14 mouse cellular contexts compared by ENCODE assay signal in the genomic region with DNA sequence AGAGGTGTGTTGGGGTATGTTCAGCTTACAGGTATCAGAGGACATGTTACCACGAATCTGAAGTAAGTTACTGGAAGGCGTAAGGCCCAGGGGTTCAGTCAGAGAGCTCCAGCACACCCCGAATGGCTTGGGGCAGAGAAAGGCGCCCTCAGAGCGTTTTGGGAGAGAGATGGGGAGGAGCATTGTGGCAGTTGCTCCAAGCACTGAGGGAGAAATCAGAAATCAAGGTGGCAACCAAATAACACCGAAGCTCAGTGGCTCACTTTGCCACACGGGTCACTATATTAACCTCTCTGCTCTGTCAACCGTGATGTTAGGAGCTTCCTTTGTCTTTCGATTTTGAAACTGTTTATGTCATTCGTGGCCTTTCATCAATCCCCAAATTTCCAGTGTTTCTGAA. TPM values are rescaled to one million over a fixed set of nuclear protein-coding genes. Genes with fewer than 3 reads are reported as not detected.
DNase-seq lines count a peak whose midpoint lies in the region; ATAC-seq and TF ChIP-seq lines count a peak whose summit lies in the region.
"Had no signal": no experiment of that assay in that cellular context is flagged by ENCODE, and none has a peak within 500 bp of the region (broad histone marks: within the 10 kb centered on the region; RNA-seq: fewer than 3 reads in every experiment).

No protein-coding gene starts in this region.

- H3K27ac ChIP-seq in forebrain, embryonic 13.5 days, result no peak overlapping the region
- H3K27ac ChIP-seq in forebrain, postnatal 0 days (ENCODE audit: low read depth, low read length), result no peak overlapping the region
- no peak overlapping the region for H3K27ac ChIP-seq in liver, embryonic 11.5 days (ENCODE audit: low read depth, low read length)
- peak overlapping the region; percentile 47; the same call in 1 of the 2 replicates for H3K27ac ChIP-seq in hindbrain, embryonic 15.5 days (replicated peaks)
- H3K27ac ChIP-seq in neural tube, embryonic 12.5 days, result no peak overlapping the region
- H3K27ac ChIP-seq: limb, embryonic 12.5 days had no signal

- no peak for TF ChIP-seq CTCF in forebrain, postnatal 0 days (IDR thresholded peaks at IDR 0.05; ENCODE audit: low read depth)

- 2% methylated on average over 10 of the region's 10 CpGs for WGBS in forebrain, embryonic 13.5 days
- WGBS in forebrain, postnatal 0 days, result 3% methylated on average over 10 of the region's 10 CpGs
- 3% methylated on average over 10 of the region's 10 CpGs for WGBS in liver, embryonic 11.5 days
- WGBS in hindbrain, embryonic 15.5 days, result under 1% methylated on average over 10 of the region's 10 CpGs
- under 1% methylated on average over 10 of the region's 10 CpGs for WGBS in neural tube, embryonic 12.5 days

- H3K9ac ChIP-seq in forebrain, embryonic 13.5 days, result no peak overlapping the region
- H3K9ac ChIP-seq in forebrain, postnatal 0 days, result no peak overlapping the region
- H3K9ac ChIP-seq in liver, embryonic 11.5 days (ENCODE audit: low read depth, low read length), result no peak overlapping the region
- H3K9ac ChIP-seq in hindbrain, embryonic 15.5 days, result no peak overlapping the region
- H3K9ac ChIP-seq in neural tube, embryonic 12.5 days, result no peak overlapping the region

- peaks cover 87% of the 10 kb centered on the region for H3K27me3 ChIP-seq in forebrain, embryonic 13.5 days
- H3K27me3 ChIP-seq in forebrain, postnatal 0 days (ENCODE audit: insufficient read depth, low read length), result peaks cover 75% of the 10 kb centered on the region
- peaks cover 85% of the 10 kb centered on the region for H3K27me3 ChIP-seq in liver, embryonic 11.5 days (replicated peaks; ENCODE audit: control insufficient read depth, insufficient read depth, low read length)
- peaks cover 74% of the 10 kb centered on the region for H3K27me3 ChIP-seq in hindbrain, embryonic 15.5 days
- peaks cover 83% of the 10 kb centered on the region for H3K27me3 ChIP-seq in neural tube, embryonic 12.5 days (replicated peaks)

- H3K9me3 ChIP-seq in forebrain, embryonic 13.5 days (replicated peaks), result no peaks in the 10 kb centered on the region
- no peaks in the 10 kb centered on the region for H3K9me3 ChIP-seq in forebrain, postnatal 0 days (ENCODE audit: low read length)
- H3K9me3 ChIP-seq in liver, embryonic 11.5 days (ENCODE audit: control insufficient read depth, low read length), result no peaks in the 10 kb centered on the region
- H3K9me3 ChIP-seq in hindbrain, embryonic 15.5 days, result no peaks in the 10 kb centered on the region
- no peaks in the 10 kb centered on the region for H3K9me3 ChIP-seq in neural tube, embryonic 12.5 days
- H3K9me3 ChIP-seq: limb, embryonic 12.5 days had no signal

- peaks cover 24% of the 10 kb centered on the region for H3K4me1 ChIP-seq in forebrain, embryonic 13.5 days
- peaks cover 3% of the 10 kb centered on the region; the same call in 1 of the 2 replicates for H3K4me1 ChIP-seq in forebrain, postnatal 0 days (ENCODE audit: insufficient read depth)
- H3K4me1 ChIP-seq in liver, embryonic 11.5 days (replicated peaks; ENCODE audit: control insufficient read depth, insufficient read depth, low read length), result peaks cover 9% of the 10 kb centered on the region; the same call in 1 of the 2 replicates
- H3K4me1 ChIP-seq in hindbrain, embryonic 15.5 days (replicated peaks), result peaks cover 21% of the 10 kb centered on the region
- peaks cover 23% of the 10 kb centered on the region for H3K4me1 ChIP-seq in neural tube, embryonic 12.5 days

- peak overlapping the region; percentile 68; the same call in 1 of the 2 replicates for H3K4me2 ChIP-seq in forebrain, embryonic 13.5 days
- no peak overlapping the region for H3K4me2 ChIP-seq in forebrain, postnatal 0 days (ENCODE audit: low read depth)
- peak overlapping the region; percentile 67; the same call in 1 of the 2 replicates for H3K4me2 ChIP-seq in liver, embryonic 11.5 days
- peak overlapping the region; percentile 61 for H3K4me2 ChIP-seq in hindbrain, embryonic 15.5 days
- H3K4me2 ChIP-seq in neural tube, embryonic 12.5 days (replicated peaks), result peak overlapping the region; percentile 74

- peak overlapping the region; percentile 40; the same call in 1 of the 2 replicates for H3K4me3 ChIP-seq in forebrain, embryonic 13.5 days
- H3K4me3 ChIP-seq in forebrain, postnatal 0 days (ENCODE audit: low read depth, low read length), result no peak overlapping the region
- peak overlapping the region; percentile 47; the same call in 1 of the 2 replicates for H3K4me3 ChIP-seq in liver, embryonic 11.5 days (ENCODE audit: low read depth, low read length)
- peak overlapping the region; percentile 36 for H3K4me3 ChIP-seq in hindbrain, embryonic 15.5 days
- no peak overlapping the region for H3K4me3 ChIP-seq in neural tube, embryonic 12.5 days

- no peaks in the 10 kb centered on the region for H3K36me3 ChIP-seq in forebrain, embryonic 13.5 days (ENCODE audit: poor library complexity, severe bottlenecking)
- no peaks in the 10 kb centered on the region for H3K36me3 ChIP-seq in forebrain, postnatal 0 days (ENCODE audit: insufficient read depth)
- no peaks in the 10 kb centered on the region for H3K36me3 ChIP-seq in liver, embryonic 11.5 days (ENCODE audit: control insufficient read depth, insufficient read depth, low read length)
- no peaks in the 10 kb centered on the region for H3K36me3 ChIP-seq in hindbrain, embryonic 15.5 days
- H3K36me3 ChIP-seq in neural tube, embryonic 12.5 days, result no peaks in the 10 kb centered on the region
- H3K36me3 ChIP-seq: limb, embryonic 12.5 days had no signal

- no peak for DNase-seq in forebrain, postnatal 0 days
- DNase-seq in liver, embryonic 11.5 days (ENCODE audit: low spot score), result no peak
- no peak for DNase-seq in liver
- DNase-seq in c-Kit-positive CD71-positive TER-119-positive erythroid progenitor cells, embryonic 14.5 days (ENCODE audit: low spot score), result no peak
- DNase-seq in urinary bladder, postnatal 10 days (ENCODE audit: low spot score), result no peak
- DNase-seq: adrenal gland, postnatal 10 days; B cell, adult 2 months had no signal

- ATAC-seq in forebrain, embryonic 13.5 days, result no peak
- no peak for ATAC-seq in forebrain, postnatal 0 days
- ATAC-seq in liver, embryonic 11.5 days (replicated peaks; ENCODE audit: low FRiP score), result no peak
- no peak for ATAC-seq in hindbrain, embryonic 15.5 days (ENCODE audit: low FRiP score, low read depth)
- no peak for ATAC-seq in neural tube, embryonic 12.5 days (ENCODE audit: low FRiP score, low read depth)

RNA-seq across cellular contexts. Expression of gene Otp, which starts 6.8 kb away (rescaled TPM):
- polyA plus RNA-seq in forebrain, embryonic 13.5 days (2015; fragmentation: Nextera tagmentation; extraction: Ambion mirVana), result 3.7 and 10.3 TPM in 2 replicates
- 1.1 and 4.3 TPM in 2 replicates for total RNA-seq in forebrain, postnatal 0 days (2014; rRNA removed)
- 0.57 and 1.5 TPM in 2 replicates for polyA plus RNA-seq in forebrain, postnatal 0 days (2015; fragmentation: Nextera tagmentation; extraction: Ambion mirVana)
- not detected in 2 replicates for polyA plus RNA-seq in liver, embryonic 11.5 days (2014; fragmentation: Nextera tagmentation; extraction: Ambion mirVana)
- 6.1 and 6.8 TPM in 2 replicates for polyA plus RNA-seq in hindbrain, embryonic 15.5 days (2015; fragmentation: Nextera tagmentation; extraction: Ambion mirVana)
- polyA plus RNA-seq in neural tube, embryonic 12.5 days (2016; fragmentation: Nextera tagmentation; extraction: Ambion mirVana), result 10.9 and 13.0 TPM in 2 replicates
- total RNA-seq: adrenal gland, postnatal 10 days; hematopoietic stem cell, adult 5-6 weeks; layer of hippocampus, adult 18-20 months; megakaryocyte progenitor cell, adult 5-6 weeks had no signal
- polyA plus RNA-seq: limb, embryonic 12.5 days had no signal

Comparison
In these comparisons a context has a peak if more than half of its experiments do, and no peak if none do; other contexts are left out.
1. H3K4me3 ChIP-seq: peak in forebrain, embryonic 13.5 days (single experiment), liver, embryonic 11.5 days (single experiment) and hindbrain, embryonic 15.5 days (single experiment); none in forebrain, postnatal 0 days (single experiment) and neural tube, embryonic 12.5 days (single experiment).